Mouse (Mus musculus): ENCODE data around the gene Hlcs.

Gene Hlcs

DNA sequence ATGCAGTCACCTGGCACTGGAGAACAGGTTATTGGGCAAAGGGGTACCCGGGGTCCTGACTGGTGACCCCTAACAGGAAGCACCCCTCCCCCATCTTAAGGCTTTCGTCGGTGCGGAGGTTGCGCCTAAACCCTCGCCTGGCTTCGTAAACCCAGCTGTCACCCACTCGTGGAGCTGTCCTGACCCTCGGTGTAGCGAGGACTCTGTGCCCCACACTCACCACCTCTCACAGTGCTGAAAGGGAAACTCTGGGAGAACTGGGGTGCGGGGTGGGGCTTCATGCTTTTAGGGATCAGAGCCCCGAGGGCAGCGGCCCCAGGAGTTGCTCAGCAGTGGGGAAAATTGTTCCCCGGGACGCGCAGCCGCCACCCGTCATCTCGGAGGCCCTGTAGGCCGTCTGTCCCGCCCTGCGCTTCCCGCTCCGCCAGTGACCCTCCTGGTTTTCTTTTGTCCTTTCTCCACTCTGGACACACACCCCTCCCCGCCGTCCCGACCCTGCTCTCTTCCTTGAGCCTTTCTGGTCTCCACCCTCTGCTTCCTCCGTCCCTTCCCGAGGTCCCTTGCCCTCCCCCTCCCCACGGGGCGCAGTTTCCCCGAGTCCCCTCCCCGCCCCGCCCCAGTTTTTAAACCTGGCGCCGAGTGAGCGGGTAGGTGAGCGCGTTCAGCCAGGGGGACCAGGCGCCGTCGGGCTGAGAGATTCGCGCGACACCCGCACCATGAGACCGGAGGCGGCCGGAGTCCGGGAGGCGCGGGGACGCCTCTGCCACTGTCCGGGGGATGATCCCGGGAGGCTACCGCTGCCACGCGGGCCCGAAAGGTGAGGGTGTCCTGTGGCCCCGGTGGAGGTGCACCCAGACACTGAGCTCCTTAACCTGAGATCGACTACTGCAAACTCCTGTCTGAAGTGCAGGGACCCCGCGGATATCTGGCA is 14.7 kb upstream of the Hlcs start, which contains the start of gene Ripply3:
TSS of gene Ripply3 (plus strand) at position 640 of the 931 bp plus-strand sequence.
- DNase-seq (ENCODE audit: low spot score): no peak

- no peak for DNase-seq (ENCODE audit: low spot score)
These were observed 12.6 kb upstream of the Hlcs start for GRCm38 (mm10) chr16:94326008-94326407.

DNA sequence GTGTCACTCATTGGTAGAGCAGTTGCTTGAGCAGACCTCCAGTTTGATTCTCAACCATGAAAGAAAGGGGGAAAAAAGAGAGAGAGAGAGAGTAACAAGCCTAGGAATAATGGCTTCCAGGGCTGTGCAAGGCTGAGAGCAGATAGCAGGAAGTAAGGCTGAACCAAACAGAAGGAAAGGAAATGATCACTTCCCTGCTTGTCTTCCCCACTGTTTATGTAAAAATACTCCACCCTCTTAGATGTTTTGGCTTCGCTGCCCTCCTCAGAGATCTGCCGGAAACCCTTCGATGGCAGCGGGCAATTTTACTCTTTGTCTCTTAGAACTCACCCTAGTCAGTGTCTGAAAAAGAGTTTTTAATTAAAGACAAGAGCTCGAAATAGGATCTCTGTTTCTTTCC is 10.3 kb upstream of the Hlcs start:
- no peak for DNase-seq (ENCODE audit: low spot score)

GRCm38 (mm10) chr16:94320223-94320622 is 6.9 kb upstream of the Hlcs start:
- DNase-seq (ENCODE audit: low spot score): no peak

DNA sequence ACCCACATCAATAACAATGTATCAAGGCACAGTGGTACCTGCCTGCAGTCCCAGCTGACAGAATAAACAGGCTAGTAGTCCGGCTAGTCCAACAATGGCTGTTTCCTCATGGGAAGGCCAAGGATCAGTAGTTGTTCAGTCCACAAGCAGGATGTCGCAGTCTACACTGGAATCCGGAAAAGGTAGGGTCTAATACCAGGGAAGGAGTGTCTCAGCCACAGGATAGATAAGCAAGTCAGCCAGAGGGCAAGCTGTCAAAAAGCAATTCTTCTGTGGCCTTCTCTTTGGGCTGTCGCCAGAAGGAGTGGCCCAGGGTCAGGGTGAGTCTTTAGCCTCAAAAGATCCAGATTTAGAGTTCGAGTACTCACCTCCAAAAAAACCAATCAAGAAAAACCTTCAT is 4.4 kb upstream of the Hlcs start:
- no peak for DNase-seq (ENCODE audit: low spot score)

DNA sequence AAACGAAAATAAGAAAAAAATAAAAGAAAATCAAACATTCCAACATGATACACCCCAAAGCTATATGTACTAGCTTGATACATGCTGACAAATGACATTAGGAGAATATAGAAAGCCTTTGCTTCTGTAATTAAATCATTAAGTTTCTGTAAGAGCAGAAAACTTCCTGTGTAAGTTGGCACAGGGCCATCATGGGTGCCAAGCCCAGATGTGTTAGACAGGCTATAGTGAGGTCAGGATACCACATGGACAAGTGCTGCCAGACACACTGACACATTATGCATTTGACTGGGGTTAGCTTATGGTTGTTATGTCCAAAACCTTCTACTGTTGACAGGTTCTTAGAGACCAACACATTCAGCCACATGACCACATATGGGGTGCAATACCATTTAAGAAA is 1.8 kb upstream of the Hlcs start:
- DNase-seq (ENCODE audit: low spot score): no peak

DNA sequence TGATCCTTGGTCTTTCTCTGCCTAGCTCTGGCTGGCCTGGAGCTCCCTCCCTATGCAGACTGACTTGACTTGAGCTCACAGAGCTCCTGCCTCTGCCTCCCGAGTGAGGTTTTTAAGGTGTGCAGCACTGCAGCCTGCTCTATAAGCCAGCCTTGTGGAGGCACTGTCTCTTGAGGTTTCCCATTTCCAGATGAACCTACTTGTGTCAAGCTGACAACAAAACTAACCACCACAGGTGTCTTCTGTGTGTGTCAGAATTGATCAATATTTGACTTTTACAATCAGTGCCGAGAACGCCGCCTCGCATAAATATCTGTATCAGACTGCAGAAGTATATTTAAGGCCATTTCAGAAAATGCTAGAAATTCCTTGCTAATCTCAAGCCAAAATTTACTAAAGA is 1.3 kb upstream of the Hlcs start:
- no peak for DNase-seq (ENCODE audit: low spot score)

- DNase-seq (ENCODE audit: low spot score): peak; percentile 85
These were observed 625 bp downstream of the Hlcs start for GRCm38 (mm10) chr16:94312663-94313228.

DNA sequence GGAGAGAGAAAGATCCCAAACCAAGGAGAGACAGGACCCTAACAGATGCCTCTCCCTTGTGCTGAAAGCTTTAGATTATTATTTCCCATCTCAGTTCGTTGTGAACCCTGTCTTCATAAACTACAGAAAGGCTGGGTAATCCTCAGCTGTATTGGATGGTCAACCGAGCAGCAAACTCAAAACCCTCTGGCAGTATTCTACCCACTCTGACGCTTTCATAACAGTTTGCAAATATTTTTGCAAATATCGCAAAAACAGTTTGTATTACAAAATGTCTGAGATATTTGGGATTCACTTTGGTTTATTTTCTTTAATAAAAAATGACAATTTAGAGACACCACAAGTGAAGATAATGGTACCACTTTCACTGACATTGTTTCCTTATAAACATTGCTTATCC is 1.4 kb downstream of the Hlcs start:
- DNase-seq (ENCODE audit: low spot score): no peak

- no peak for DNase-seq (ENCODE audit: low spot score)
These were observed 2.0 kb downstream of the Hlcs start for GRCm38 (mm10) chr16:94311416-94311815.

GRCm38 (mm10) chr16:94309025-94309424 is 4.3 kb downstream of the Hlcs start:
- no peak for DNase-seq (ENCODE audit: low spot score)

GRCm38 (mm10) chr16:94307942-94308341 is 5.4 kb downstream of the Hlcs start:
- no peak for DNase-seq (ENCODE audit: low spot score)

GRCm38 (mm10) chr16:94307526-94307925 is 5.8 kb downstream of the Hlcs start:
- no peak for DNase-seq (ENCODE audit: low spot score)

DNA sequence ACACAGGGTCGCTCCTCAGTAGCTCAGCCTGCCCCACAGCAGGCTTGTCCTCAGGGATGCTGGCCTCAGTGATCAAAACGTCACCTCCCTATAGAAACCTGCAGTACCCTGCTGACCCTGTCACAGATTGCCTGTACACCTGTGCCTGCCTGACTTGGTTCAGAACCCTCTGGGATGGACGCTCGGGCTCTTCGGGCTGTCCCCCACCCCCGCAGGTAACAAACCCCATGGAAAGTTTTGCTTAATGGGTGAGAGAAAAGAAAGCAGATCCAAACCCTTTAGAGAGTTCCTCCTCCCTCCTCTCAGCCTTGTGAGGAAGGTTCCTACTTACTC is 10.2 kb downstream of the Hlcs start:
- no peak for DNase-seq (ENCODE audit: low spot score)

DNA sequence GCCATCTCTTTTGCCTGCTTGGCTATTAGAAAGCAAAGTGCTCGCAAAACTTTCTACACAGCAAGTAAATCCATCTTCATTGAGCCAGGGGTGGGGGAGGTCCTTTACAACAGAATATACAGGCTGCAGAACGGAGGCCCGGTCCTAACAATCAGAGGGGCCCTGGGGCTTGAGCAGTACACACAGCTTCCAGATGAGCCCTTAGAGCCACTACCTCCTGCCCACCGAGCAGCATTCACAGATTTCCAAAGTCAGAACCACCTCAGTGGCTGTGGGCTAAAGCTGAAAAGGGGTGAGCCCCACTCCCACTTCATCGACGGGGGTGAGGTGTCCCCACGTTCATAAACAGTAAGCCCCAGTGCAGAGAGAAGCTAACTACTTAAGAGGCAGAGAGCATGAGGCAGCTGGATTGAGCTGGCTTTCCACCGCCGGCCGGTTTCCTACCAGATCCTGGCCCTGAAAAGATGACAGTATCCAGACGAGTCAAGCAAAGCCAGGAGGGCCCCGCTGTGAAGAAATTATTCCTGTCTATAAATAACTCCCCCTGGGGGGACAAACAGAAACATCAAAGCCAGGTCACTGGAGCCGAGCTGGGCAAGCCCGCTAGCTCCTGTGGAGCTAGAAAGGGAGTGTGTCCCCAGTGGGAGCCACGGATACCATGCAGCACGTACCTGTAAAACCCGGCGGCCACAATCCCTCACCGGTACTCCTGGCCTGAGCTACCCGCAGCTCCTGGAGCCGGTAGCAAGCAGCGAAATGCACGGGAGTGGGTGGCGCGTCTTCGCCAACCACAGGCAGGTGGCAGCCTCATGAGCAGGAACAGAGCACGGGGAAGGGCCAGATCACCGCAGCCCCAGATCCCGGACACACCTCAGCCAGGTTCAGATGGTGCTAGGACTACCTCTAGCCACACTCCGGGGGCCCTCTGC is 10.8 kb downstream of the Hlcs start:
- DNase-seq (ENCODE audit: low spot score): no peak

GRCm38 (mm10) chr16:94301696-94302095 is 11.7 kb downstream of the Hlcs start:
- DNase-seq (ENCODE audit: low spot score): no peak

- DNase-seq (ENCODE audit: low spot score): no peak
These were observed 12.2 kb downstream of the Hlcs start for GRCm38 (mm10) chr16:94301194-94301593.

DNA sequence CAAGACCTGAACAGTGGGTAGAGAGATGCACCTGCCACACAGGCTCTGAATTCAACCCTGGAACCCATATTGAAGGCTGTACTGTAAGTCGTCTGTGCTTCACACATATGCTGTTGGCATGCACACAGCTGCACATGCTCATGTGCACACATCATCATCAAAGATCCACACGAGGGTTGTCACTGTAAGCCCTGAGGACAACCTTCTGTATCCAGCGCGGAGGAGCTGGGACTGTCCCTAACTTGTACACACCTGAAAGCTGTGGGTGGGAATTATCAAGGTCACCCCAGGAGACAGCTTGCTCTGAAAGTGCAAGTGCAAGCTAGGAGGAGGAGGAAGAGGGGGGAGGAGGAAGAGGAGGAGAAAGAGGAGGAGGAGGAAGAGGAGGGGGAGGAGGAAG is 14.2 kb downstream of the Hlcs start:
- no peak for DNase-seq (ENCODE audit: low spot score)

DNA sequence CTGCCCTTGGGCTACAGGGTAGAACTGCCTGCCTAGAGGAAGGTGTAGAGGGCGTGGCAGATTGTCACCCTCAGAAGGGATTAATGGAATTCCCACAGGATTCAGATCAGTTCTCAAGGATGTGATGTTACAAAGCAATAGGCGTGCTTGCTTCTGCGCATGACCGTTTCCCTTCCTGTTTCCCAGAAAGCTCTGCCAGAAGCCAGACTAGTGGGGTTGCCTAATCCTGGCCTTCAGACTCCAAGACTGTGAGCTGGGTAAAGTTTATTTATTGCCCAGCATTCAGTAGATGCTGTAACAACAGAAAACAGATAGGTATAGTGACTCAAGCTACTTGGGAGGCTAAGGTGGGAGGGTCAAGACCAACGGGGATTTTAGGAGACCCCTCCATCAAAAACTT is 15.3 kb downstream of the Hlcs start:
- DNase-seq (ENCODE audit: low spot score): no peak

DNA sequence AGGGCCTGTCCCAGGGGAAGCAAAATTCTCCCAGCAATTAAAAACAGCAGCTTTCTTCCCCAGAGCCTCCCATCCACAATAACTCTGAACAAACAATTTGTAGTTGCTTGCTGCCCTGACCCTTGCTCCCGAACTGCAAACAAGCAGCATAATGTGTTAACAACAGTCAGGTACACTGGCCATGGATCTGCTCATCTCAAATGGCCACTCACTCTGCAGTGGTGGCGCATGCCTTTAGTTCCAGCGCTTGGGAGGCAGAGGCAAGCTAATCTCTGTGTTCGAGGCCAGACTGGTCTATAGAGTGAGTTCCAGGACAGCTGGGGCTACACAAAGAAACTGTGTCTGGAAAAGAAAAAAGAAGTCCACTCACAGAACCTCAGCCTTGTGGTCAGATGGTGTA is 22.2 kb downstream of the Hlcs start:
- no peak for DNase-seq (ENCODE audit: low spot score)

- DNase-seq (ENCODE audit: low spot score): peak; percentile 54
These were observed 23.0 kb downstream of the Hlcs start for GRCm38 (mm10) chr16:94290073-94290999.
